Mouse (Mus musculus) heart, adult 2 months (tissue): ENCODE measurements around the gene Cyp2g1.

Experiments
- CTCF ChIP-seq: fragments of 200-600 bp; IDR thresholded peaks from 2 replicates; pipeline ENCODE4 v1.8.1; 2022; ENCODE audit warnings: antibody characterized with exemption, mild to moderate bottlenecking, moderate library complexity
- EP300 ChIP-seq: fragments of 200-500 bp; IDR thresholded peaks from 2 replicates; pipeline ENCODE4 v1.6.1; 2011; ENCODE audit warnings: low read depth, low read length, control low read depth; ENCODE audit not compliant: insufficient read depth
- POLR2A ChIP-seq: fragments of 200-500 bp; IDR thresholded peaks from 2 replicates; pipeline ENCODE4 v1.6.1; 2011; ENCODE audit warnings: mild to moderate bottlenecking, low read depth, low read length, control low read depth; ENCODE audit not compliant: insufficient read depth

GRCm38 (mm10) chr7:26808592-26808991, at the start of gene Cyp2g1:
- TF ChIP-seq CTCF (no peak), POLR2A (no peak), EP300 (no peak)
